21 mouse cellular contexts compared by ENCODE assay signal in genomic region chr1:151264789-151265188, GRCm38 (mm10). TPM values are rescaled to one million over a fixed set of nuclear protein-coding genes. Genes with fewer than 3 reads are reported as not detected.
DNase-seq lines count a peak whose midpoint lies in the region; ATAC-seq and TF ChIP-seq lines count a peak whose summit lies in the region.
"Had no signal": no experiment of that assay in that cellular context is flagged by ENCODE, and none has a peak within 500 bp of the region (broad histone marks: within the 10 kb centered on the region; RNA-seq: fewer than 3 reads in every experiment).

No protein-coding gene starts in this region.

- H3K4me2 ChIP-seq in heart, embryonic 11.5 days: no peak overlapping the region
- no peak overlapping the region for H3K4me2 ChIP-seq in liver, embryonic 16.5 days (ENCODE audit: low read depth, low read length)
- no peak overlapping the region for H3K4me2 ChIP-seq in liver, embryonic 12.5 days
- H3K4me2 ChIP-seq in hindbrain, postnatal 0 days (ENCODE audit: low read depth, low read length): no peak overlapping the region

- no peak for ATAC-seq in heart, embryonic 11.5 days (replicated peaks; ENCODE audit: insufficient number of reproducible peaks, low FRiP score, low TSS enrichment)
- ATAC-seq in liver, embryonic 16.5 days (ENCODE audit: low read depth): peak; percentile 82
- no peak for ATAC-seq in liver, embryonic 12.5 days
- no peak for ATAC-seq in hindbrain, postnatal 0 days
- ATAC-seq in megakaryocyte-erythroid progenitor cell, adult 5-6 weeks (replicated peaks; ENCODE audit: low FRiP score, low TSS enrichment, poor library complexity, severe bottlenecking): no peak
- ATAC-seq: activated CD4-positive, CD25-positive, alpha-beta regulatory T cell, adult 4 months; CD4-positive, CD25-positive, alpha-beta regulatory T cell, adult 4 months had no signal

- peak; percentile 94 for DNase-seq in heart, adult 11 months
- peak; percentile 35 to 43 for DNase-seq in adrenal gland, postnatal 36 days
- DNase-seq in skeletal muscle tissue, adult 2 months (ENCODE audit: low read depth, low spot score): peak; percentile 61
- no peak for DNase-seq in hindbrain, postnatal 0 days (ENCODE audit: low spot score)
- DNase-seq: cerebellum, postnatal 25 days; heart, postnatal 36 days; lung, adult 2 months; right cerebral cortex, postnatal 25 days had no signal

- WGBS in heart, embryonic 11.5 days (ENCODE audit: insufficient replicate concordance): 90% methylated on average over 6 of the region's 6 CpGs
- 75% methylated on average over 6 of the region's 6 CpGs for WGBS in liver, embryonic 16.5 days (ENCODE audit: insufficient replicate concordance)
- WGBS in liver, embryonic 12.5 days (ENCODE audit: insufficient replicate concordance): 76% methylated on average over 6 of the region's 6 CpGs
- 91% methylated on average over 6 of the region's 6 CpGs for WGBS in hindbrain, postnatal 0 days

- H3K27me3 ChIP-seq in heart, embryonic 11.5 days (ENCODE audit: control insufficient read depth, insufficient read depth, low read length): no peaks in the 10 kb centered on the region
- no peaks in the 10 kb centered on the region for H3K27me3 ChIP-seq in liver, embryonic 16.5 days (ENCODE audit: control insufficient read depth, insufficient read depth, low read depth, low read length)
- no peaks in the 10 kb centered on the region for H3K27me3 ChIP-seq in liver, embryonic 12.5 days (replicated peaks)
- H3K27me3 ChIP-seq in hindbrain, postnatal 0 days (ENCODE audit: insufficient read depth, low read length): no peaks in the 10 kb centered on the region

- no peak for TF ChIP-seq CTCF in hindbrain, postnatal 0 days (IDR thresholded peaks at IDR 0.05; ENCODE audit: low read depth)

- H3K9me3 ChIP-seq in heart, embryonic 11.5 days (replicated peaks; ENCODE audit: control insufficient read depth, low read length): no peaks in the 10 kb centered on the region
- no peaks in the 10 kb centered on the region for H3K9me3 ChIP-seq in liver, embryonic 16.5 days (replicated peaks; ENCODE audit: control insufficient read depth, low read length)
- H3K9me3 ChIP-seq in liver, embryonic 12.5 days (replicated peaks): no peaks in the 10 kb centered on the region
- no peaks in the 10 kb centered on the region for H3K9me3 ChIP-seq in hindbrain, postnatal 0 days (ENCODE audit: low read length)
- H3K9me3 ChIP-seq: heart, embryonic 10.5 days; limb, embryonic 10.5 days; midbrain, embryonic 10.5 days had no signal

- H3K9ac ChIP-seq in heart, embryonic 11.5 days (ENCODE audit: low read depth, low read length): no peak overlapping the region
- no peak overlapping the region for H3K9ac ChIP-seq in liver, embryonic 16.5 days (ENCODE audit: low read depth, low read length)
- no peak overlapping the region for H3K9ac ChIP-seq in liver, embryonic 12.5 days
- no peak overlapping the region for H3K9ac ChIP-seq in hindbrain, postnatal 0 days (replicated peaks; ENCODE audit: low read length)

- no peak overlapping the region for H3K27ac ChIP-seq in heart, embryonic 11.5 days (ENCODE audit: low read depth, low read length)
- no peak overlapping the region for H3K27ac ChIP-seq in liver, embryonic 16.5 days (ENCODE audit: low read length)
- H3K27ac ChIP-seq in liver, embryonic 12.5 days: no peak overlapping the region
- no peak overlapping the region for H3K27ac ChIP-seq in hindbrain, postnatal 0 days
- H3K27ac ChIP-seq: heart, embryonic 10.5 days; limb, embryonic 10.5 days; midbrain, embryonic 10.5 days had no signal

- H3K4me3 ChIP-seq in heart, embryonic 11.5 days (ENCODE audit: low read depth, low read length): no peak overlapping the region
- no peak overlapping the region for H3K4me3 ChIP-seq in liver, embryonic 16.5 days (ENCODE audit: low read depth, low read length)
- H3K4me3 ChIP-seq in liver, embryonic 12.5 days: no peak overlapping the region
- H3K4me3 ChIP-seq in hindbrain, postnatal 0 days (ENCODE audit: low read length): no peak overlapping the region
- H3K4me3 ChIP-seq: heart, embryonic 10.5 days; limb, embryonic 10.5 days; midbrain, embryonic 10.5 days; myocyte had no signal

- H3K36me3 ChIP-seq in heart, embryonic 11.5 days (ENCODE audit: control insufficient read depth, insufficient read depth, low read length): no peaks in the 10 kb centered on the region
- no peaks in the 10 kb centered on the region for H3K36me3 ChIP-seq in liver, embryonic 16.5 days (ENCODE audit: control insufficient read depth, insufficient read depth)
- H3K36me3 ChIP-seq in liver, embryonic 12.5 days: no peaks in the 10 kb centered on the region
- H3K36me3 ChIP-seq in hindbrain, postnatal 0 days (ENCODE audit: insufficient read depth, low read length): no peaks in the 10 kb centered on the region
- H3K36me3 ChIP-seq: heart, embryonic 10.5 days; limb, embryonic 10.5 days; midbrain, embryonic 10.5 days had no signal

- no peaks in the 10 kb centered on the region for H3K4me1 ChIP-seq in heart, embryonic 11.5 days (ENCODE audit: control insufficient read depth, insufficient read depth, low read length)
- H3K4me1 ChIP-seq in liver, embryonic 16.5 days (ENCODE audit: control insufficient read depth, low read depth, low read length): no peaks in the 10 kb centered on the region
- 0 out of 2 replicates have a peak, but pooled peaks cover under 1% of the 10 kb centered on the region for H3K4me1 ChIP-seq in liver, embryonic 12.5 days
- no peaks in the 10 kb centered on the region for H3K4me1 ChIP-seq in hindbrain, postnatal 0 days (ENCODE audit: insufficient read depth, low read length)
- H3K4me1 ChIP-seq: heart, embryonic 10.5 days; limb, embryonic 10.5 days; midbrain, embryonic 10.5 days had no signal

RNA-seq across cellular contexts. Expression of gene Gm47996, which starts 54.9 kb away (rescaled TPM):
- polyA plus RNA-seq in heart, embryonic 11.5 days (2014; fragmentation: Nextera tagmentation; extraction: Ambion mirVana): 0.70 TPM in 1 of 2 replicates, not detected in the other
- 0.12 and 0.20 TPM in 2 replicates for polyA plus RNA-seq in liver, embryonic 16.5 days (2015; fragmentation: Nextera tagmentation; extraction: Ambion mirVana)
- 0.35 and 0.83 TPM in 2 replicates for polyA plus RNA-seq in liver, embryonic 12.5 days (2016; fragmentation: Nextera tagmentation; extraction: Ambion mirVana)
- total RNA-seq in adrenal gland, postnatal 36 days (2021): not detected
- not detected in 2 replicates for total RNA-seq in hindbrain, postnatal 0 days (2014; rRNA removed)
- polyA plus RNA-seq in hindbrain, postnatal 0 days (2015; fragmentation: Nextera tagmentation; extraction: Ambion mirVana): not detected in 2 replicates
- total RNA-seq in megakaryocyte-erythroid progenitor cell, adult 5-6 weeks (2014; fragmentation: Nextera tagmentation): not detected in 2 replicates
- not detected in 2 replicates for total RNA-seq in megakaryocyte-erythroid progenitor cell, adult 5-6 weeks (2017)
- total RNA-seq: heart, postnatal 36 days; layer of hippocampus, postnatal 25 days had no signal
- polyA plus RNA-seq: activated CD4-positive, CD25-positive, alpha-beta regulatory T cell, adult 4 months; CD4-positive, CD25-positive, alpha-beta regulatory T cell, adult 4 months; embryonic facial prominence, embryonic 11.5 days; heart, embryonic 10.5 days; lung, adult 2 months; thymus, postnatal 0 days had no signal
